Mouse (Mus musculus) mesoderm, embryonic 11.5 days (tissue): ENCODE measurements around the gene Clcnkb.

ENCODE experiments used
- DNase-seq: peaks from one replicate; pipeline ENCODE4 v3.0.0-alpha.2; 2012; ENCODE audit warnings: low read depth, low spot score

Gene Clcnkb

DNA sequence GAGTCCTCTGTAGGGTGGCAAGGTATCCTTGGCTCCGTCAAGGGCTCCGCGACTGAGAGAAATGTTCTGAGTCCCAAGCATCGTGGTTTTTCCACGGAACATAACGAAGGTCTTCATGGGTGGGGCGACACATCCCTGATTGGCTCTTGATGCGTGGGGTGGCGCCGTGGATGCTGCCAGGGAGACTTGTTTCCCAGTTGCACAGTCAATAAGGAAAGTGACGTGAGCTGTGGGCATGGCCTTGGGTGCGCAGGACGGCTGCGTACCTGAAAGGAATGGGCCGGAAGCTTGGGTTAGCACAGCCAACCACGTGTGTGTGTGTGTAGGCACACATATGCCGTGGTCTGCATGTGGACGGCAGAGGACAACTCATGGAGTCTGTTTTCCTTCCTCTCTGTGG is 17.4 kb upstream of the Clcnkb start:
- no peak for DNase-seq

DNA sequence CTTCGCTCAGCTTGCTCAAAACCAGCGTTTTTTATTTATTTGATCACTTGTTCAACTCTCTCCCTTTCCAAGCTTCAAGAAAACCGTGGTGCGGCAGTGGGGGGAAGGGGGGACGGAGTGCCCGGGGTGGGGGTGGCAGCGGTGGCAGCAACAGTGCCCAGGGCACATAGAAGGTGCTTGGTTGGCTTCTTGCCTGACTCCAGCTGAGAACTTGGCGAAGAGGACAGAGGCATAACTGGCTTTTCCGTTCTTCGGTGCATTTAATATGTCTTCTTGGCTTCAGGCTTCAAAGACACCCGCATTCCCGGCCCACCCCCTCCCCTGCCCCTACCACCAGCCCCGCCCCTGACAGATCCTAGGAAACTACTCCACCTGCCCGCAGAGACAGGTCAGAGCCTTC is 16.9 kb upstream of the Clcnkb start:
- no peak for DNase-seq

DNA sequence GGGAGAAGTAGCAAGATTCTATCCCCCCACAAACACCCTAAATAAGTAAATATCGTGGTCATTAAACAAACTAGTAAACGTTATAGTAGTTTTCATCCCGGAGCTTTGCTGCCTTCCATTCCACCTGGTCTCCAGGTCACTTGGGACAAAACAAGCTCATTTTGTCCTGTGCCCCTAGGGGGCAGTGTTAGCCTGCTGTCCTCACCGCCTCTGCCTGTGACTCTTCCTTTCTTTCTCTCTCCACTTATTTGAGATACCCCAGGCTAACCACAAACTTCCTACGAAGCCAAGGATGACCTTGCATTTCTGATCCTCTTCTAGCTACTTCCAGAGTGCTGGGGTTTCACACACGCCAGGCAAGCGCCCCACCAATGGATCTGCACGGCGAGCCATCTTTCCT is 15.2 kb upstream of the Clcnkb start:
- peak; percentile 71 for DNase-seq

DNA sequence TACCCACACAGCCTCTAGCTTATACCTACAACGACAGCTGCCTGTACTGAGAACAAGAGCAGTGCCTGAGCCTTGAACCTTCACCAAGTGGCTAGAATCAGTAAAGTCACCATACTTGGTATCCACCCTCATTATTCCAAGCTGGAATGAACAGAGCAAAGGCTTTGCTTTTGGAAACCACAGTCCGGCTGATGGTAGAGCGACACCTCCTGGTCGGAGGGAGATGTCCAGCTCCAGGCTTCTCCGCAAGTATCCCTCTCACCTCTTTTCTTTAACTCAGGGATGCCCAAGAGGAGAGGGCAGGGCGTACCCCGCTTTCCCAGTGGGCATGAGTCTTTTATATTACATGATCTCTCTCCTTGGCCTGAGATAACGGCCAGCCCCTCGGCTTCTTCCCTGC is 14.0 kb upstream of the Clcnkb start:
- DNase-seq = peak; percentile 69

DNA sequence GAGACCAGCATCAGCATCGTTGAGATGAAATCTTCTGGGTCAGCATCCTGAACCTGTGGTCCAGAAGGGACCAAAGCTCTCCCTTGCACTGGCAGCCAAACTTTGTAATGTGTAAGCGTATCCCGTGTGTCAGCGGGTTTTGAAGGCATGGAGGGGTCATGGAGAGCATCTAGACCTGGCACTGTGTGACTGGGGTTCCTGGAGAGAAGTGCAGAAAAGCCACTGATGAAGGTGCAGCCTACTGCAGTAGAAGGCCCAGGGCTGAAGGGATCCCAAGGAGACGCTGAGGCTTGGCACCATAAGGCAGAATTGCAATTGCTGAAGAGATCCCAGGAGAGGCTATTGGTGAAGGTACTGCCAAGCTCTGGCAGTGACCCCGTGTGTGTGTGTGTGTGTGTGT is 13.6 kb upstream of the Clcnkb start:
- no peak for DNase-seq

DNA sequence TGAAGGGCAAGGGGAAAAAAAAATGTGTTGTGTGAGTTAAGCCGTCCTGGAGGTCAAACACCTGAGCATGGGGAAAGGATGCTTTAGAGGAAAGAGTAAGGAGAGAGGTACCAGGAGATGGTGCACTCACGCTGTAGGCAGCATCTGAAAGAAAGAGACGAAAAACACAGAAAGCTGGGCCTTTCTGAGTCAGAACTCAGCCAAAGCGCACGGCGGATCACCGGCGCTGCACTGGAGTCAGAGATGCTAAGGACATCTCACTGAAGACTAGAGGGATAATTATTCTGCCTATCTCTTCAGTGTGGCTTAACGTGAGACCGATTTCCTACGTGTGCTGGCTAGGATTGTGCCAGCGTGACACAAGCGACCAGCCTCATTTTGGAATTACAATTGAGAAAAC is 12.1 kb upstream of the Clcnkb start:
- DNase-seq = no peak

DNA sequence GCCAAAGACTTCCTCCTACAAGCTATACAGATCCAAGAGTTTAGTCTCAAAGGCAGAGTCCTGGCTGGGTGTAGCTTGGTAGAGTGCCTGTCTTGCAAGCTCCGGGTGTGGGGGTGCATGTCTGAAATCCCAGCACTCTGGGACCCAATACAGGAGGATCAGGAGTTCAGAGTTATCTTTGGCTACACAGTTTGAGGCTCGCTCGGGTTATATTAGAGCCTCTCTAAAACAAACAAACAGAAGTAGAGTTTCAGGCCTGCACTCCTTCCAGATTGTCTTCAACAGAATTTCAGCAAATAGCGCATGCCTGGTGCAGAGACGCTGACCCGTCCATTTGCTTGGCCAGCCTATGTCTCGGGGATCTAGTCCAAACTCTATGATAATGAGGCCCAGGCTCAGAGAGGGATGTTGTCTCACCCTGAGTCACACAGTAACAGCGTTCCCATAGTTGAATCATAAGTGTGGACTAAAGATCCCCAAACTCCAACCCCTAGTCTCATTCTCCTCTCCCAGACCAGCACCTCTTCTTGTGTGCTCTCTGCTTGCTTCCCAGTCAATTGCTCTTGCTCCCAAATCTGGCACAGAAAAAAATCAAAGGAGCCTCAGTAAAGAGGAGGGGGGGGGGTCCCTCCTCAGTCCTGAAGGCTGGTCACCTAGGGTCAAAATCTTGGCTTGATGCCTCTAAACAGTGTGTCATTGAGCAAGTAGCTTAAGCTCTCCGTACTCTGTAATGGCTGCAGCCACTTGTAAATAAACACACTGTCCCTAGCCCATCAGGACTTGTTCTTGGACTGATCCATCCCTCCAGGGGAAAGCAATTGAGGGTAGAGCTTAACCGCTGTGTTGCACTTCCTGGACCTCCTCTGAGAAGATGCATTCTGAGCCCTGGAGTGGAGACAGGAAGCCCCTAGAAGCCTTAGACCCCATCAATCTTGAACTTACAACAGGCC is 11.3 kb upstream of the Clcnkb start:
- DNase-seq = no peak

DNA sequence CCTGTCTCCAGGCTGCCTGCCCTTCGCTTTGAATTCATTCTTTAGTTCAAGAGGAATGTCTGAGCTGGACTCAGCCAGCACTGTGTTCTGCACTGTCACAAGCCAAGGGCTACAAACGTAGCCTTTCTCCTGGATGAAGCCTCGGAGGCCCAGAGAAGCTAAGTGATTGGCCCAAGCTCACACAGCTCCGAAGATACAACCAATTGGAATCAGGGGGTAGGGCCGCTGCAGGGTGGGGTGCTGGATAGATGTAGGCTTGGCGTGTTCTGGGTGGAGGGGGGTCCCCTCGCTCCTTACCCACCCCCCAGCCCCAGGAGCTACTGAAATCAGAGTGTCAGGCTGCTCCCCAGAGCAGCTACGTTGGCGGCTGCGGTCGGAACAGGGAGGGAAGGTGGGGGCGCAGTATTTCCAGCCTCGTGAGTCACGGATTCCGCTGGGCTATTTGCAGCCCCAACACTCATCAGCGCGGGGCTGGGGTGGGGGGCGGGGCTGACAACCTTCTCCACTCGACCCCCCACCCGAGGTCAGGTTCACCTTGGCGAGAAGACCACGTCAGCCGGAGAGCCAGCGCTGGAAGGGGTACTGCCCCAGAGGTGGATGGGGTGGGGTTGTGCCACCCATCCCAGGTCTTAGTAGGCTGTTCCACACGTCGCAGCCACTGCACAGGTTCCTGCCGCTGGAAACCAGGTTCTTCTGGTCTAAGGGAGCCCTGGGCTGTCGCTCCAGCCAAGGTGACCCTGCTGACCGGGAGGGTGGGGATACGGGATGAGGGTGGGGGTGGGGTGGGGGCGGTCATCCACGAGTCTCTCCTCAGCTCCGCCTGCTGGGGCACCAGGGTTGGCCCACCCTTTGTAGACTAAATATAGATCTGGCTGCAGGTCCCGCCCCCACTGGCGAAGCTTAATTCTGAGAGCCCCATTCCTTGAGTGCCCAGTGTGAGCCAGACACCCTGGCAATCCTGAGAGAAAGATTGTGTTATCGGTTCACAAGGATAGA is 10.0 kb upstream of the Clcnkb start:
- no peak for DNase-seq

DNA sequence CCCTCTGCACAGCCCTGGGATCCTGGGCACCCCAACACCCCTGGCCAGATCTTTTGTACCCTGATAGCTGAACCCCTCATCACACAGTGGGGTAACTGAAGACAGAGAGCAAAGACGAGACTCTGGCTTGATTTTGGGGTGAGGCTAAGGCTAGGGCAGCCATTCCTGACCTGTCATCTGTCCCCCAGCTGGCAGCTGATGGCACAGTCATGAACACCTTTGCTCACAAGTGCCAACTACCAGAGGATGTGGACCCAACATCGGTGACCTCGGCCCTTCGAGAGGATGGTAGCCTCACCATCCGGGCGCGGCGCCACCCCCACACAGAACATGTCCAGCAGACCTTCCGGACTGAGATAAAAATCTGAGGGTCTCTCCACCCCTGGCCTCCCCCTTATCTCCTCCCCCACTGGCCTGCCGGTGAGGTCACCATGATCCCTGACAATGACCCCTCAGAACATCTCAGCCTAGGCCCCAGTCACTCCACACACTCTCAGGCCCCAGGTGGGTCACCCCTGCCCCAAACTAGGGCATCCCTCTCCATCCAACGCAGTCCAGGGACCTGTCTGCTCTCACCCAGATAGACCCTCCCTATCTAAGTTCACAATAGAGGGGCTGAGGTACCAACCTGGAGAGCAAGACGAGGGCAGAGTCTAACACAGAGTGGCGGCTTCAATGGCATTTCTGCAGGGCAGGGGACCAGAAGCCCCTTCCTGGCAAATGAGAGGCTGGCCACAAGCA is 8.0 kb upstream of the Clcnkb start:
- no peak for DNase-seq

DNA sequence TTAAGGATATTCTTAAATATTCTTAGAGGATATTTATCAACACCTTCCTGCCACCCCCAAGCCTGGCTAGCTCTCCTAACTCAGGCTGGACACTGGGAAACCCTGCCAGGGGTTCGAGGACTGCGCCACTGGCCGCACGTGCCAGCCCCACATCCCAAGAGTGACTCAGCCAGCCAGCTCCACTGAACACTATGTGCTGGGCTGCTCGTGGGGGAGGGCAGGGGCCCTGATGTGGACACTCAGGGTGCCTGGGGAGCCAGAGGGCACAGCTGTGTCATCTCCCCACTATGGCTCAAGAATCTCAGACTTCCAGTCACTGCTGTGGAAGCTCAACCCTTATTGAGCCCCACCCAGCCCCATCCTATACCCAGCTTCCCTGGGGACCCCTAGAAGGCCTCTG is 7.5 kb upstream of the Clcnkb start:
- DNase-seq = no peak

DNA sequence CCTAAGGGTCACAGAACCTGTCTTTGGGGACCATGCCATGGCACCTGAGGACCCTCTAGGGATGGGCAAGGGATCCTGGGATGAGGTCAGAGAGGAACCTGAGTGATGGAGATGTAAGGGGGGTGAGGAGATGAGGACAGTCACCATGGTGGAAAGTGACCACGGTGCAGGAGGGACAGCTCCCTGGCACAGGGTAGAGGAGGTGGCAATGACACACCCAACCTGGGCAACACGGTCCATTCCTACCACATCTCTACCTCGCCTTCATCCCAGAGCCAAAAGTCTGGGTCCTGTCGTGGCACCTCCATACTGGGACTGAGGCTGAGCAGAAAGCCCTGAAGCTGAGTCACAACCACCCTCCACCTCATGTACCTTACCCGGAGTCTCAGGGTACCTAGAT is 7.0 kb upstream of the Clcnkb start:
- no peak for DNase-seq

DNA sequence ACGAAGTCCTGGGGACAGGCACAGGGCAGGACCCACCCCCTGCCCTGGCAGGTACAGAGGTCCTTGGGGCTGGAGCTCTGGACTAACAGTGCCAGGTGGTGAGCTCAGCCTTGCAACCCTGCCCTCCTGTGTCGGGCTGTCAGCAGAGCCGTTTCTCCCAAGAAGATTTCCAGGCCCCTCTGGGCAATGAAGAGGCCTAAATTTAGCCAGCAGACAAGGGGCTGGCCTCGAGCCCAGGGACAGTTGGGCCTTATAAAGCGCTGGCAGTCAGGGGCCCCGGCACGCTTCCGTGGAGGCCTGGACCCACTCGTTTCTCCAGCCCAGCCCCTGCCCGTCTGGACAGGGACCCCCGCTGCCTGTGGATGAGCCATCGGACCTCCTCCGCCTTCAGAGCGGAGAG is 5.6 kb upstream of the Clcnkb start:
- no peak for DNase-seq

DNA sequence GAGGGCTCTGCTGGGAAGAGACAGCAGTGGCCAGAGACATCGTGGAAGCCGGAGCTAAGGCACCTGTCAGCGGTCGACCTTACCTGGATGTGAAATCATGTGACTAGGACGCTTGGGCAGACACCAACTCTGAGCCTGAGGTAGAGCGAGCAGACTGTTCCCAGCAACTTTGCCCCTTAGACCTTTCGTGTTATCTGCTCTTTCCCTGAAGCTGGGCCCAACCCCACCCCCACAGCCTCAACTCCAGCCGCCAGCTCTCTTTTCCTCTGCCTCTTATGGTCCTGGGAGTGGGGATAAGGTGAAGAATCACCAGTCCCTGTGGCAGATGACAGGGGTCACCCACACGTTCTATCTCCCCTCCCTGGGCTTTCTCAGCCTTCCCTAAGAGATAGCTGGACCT is 5.1 kb upstream of the Clcnkb start:
- DNase-seq = no peak

DNA sequence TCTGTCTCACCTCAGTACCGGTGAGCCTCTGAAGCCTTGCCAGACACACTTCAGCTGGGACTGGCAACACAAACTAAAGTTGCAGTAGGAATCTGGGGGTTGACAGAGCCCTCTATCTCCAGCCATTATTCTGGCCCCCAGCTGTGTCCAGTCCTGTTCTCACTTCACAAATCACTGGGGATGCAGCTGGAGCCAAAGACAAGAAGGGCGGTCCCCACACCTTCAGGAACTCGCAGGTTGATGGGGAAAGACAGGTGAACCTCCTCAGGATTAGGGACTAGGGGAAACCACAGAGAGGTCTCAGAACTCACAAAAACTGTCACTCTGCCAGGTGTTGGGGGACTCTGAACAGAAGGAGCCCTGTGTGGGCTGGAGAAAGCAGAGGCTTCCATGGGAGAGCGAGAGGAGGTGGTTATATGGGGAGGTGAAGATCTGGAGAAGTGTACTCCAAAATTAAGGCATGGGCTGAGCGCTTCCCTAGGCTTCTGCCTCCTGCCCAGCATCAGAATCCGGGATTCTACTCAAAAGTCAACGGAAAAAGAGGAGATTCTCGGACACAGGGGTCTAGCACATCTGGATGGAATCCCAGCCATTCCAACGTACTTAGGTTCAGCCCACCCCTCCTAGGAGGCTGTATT is 4.5 kb upstream of the Clcnkb start, which contains the start of gene Hspb7:
Gene Hspb7 (plus strand): TSS at position 588 of the 638 bp plus-strand sequence.
- no peak for DNase-seq

DNA sequence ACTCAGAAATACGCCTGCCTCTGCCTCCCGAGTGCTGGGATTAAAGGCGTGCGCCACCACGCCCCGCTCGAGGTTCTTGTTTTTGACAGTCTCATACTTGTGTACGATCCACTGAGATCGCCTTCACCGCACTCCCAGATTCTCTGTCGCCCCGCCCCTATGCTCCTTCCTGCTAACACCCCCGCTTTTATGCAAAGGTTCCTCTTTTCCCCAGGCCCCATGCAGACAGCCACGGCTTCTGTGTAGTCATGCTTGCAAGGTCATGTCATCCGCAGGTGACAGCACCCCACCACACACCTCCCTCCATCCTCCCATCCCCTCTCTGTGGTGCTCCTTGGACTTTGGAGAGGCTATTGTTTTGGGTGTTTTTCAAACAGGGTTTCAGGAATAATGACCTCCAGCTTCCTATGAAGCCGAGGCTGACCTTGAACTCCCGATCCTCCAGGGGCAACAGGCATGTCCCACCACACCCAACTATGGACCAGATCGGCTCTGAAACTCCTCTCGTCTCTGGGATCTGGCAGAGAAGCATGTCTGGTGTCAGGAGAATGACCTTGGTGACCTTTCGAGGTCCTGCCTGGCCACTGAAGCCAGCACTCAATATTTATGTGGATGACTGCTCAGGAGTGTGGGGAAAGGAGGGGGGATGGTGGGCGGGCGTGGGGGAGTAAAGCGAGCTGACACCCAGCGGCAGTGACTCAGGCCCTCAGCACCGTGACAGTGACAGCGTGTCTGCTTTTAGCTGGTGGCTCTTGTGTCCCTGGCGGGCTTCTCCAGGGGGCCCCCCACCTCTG is 3.8 kb upstream of the Clcnkb start:
- DNase-seq = no peak

DNA sequence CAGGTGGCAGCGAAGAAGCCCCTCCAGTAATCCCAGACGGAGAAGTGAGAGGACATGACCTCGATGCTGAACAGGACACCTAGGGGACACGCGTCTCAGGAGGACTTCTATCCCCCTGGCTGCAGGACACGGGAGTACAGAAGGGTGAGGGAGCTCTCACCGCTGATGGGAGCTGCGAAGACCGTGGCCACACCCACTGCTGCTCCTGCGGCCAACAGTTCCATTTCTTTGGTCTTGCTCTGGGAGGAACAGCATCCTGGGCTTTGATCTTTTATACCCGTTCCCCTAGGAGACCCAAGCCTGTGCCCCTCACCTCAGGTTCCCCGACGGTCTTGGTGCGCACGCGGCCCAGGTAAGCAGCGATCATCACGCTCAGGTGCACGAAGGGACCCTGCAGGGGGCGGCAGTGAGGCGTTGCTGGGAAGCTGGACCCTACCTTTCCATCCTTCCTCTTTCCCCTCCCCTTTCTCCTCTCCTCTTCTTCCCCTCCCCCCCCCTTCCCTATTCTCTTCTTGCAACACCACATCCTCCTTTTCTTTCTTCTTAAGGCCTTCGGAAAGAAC is 4.3 kb downstream of the Clcnkb start:
- no peak for DNase-seq

DNA sequence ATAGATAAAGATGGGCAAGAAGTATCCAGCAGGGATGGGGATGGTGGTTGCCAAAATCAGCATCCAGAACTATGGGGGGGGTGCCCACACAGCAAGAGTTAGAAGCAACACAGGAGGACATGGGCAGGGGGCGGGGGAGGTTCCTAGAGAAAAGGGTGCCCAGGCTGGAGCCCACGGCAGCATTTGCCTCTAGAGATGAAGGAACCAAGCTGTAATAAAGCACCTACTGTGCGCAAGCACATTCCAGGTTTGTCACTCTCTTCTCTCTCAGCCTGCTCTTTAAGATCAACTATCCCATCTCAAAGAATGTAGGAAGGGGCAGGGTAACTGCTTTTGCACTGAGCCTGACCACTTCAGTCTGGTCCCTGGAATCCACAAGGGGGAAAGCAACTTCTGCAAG is 7.2 kb downstream of the Clcnkb start:
- DNase-seq = no peak

DNA sequence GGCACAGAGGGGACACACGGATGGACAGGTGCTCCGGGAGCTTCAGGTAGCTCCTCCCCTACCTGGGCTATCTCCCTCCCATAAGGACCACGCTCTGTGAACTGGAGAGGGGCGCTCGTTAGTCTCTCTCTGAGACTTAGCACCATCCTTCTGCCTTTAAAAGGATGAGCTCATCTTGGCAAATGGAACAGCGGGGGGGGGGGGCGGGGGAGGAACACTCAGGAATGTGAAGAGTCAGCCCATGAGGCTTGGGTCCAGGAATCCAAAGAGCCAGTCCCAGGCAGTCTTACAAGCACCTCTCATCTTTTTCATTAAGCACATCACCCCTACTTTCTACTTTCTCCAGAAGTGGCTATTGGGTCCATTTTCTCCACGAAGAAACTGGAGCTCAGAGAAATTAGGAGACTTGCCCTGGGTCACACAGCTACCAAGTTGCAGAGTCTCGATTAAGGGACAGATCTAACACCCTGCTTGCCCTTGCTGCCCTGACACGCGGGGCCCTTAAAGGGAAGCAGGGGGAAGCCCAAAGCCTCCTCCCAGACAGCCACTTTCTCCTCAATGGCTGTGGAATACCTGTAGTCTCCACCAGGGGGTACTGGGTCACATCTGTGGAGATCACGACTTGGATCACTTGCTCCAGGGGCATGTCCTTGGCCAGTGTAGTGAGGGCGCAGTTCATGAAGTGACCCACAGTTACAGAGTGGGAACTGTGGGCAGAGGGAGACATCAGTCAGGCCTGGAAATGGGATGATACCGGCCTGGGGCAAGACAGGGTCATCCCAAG is 9.1 kb downstream of the Clcnkb start:
- DNase-seq = peak; percentile 43

DNA sequence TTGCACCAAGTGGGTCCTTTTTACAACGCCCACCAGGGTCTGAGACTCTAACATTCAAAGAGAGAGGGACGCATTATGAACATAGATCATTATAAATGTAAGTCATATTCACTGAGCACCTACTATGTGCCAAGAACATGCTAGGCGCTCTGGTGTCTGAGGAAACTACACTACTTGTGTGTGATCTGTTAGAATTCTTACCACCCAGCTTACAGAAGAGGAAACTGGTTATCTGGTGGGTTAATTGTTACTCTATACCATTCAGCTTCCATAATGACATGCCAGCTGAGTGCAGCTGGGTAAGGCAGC is 10.5 kb downstream of the Clcnkb start:
- DNase-seq = no peak
